Mouse (Mus musculus): ENCODE data around the gene Il5ra.

DNA sequence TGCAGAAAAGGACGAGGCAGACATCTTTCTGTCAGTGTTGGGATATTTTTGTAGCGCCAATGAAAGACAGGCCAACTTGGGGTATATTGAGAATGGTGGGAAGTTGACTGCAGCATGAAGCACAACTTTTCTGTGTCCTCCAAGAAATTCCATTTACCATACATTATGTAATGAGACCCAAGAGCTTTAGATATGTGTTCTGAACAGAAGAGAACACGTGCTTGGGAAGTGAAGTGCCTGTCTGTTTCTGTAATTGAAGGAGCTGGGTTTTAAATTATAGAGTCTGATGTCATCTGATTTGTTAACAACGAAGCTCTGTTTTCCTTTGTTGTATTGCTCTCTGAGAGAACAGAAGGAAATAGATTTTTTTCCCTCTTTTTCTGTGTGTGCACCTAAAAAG is 21.2 kb upstream of the Il5ra start:
- TF ChIP-seq ZNF384 (IDR thresholded peaks at IDR 0.05; ENCODE audit: low read depth, low read length) = no peak
- no peak for TF ChIP-seq ZC3H11A (IDR thresholded peaks at IDR 0.05; ENCODE audit: borderline replicate concordance, low read depth, low read length)
- TF ChIP-seq CHD2 (IDR thresholded peaks at IDR 0.05; ENCODE audit: low read depth, low read length) = no peak
- no peak for TF ChIP-seq MAFK (IDR thresholded peaks at IDR 0.05; ENCODE audit: insufficient read depth, low read depth, low read length)
